Mouse (Mus musculus) erythroblast, embryonic 14.5 days (primary cell): ENCODE measurements around the gene Ehd3.

Experiments used
- GATA1 ChIP-seq: IDR thresholded peaks from 2 replicates; pipeline ENCODE4 v1.6.1; 2012; ENCODE audit warnings: low read length, inconsistent platforms, mixed read lengths
- TAL1 ChIP-seq: IDR thresholded peaks from 3 replicates; pipeline ENCODE4 v1.6.1; 2012; ENCODE audit warnings: low read length, inconsistent platforms, mixed read lengths

GRCm38 (mm10) chr17:73830511-73830910 is 26.6 kb downstream of the Ehd3 start:
- TF ChIP-seq GATA1 = no peak
- no peak for TF ChIP-seq TAL1
